Mouse (Mus musculus): ENCODE results near the gene Tspyl4. TPM values are rescaled to one million over a fixed set of nuclear protein-coding genes. Genes with fewer than 3 reads are reported as not detected.
A peak's percentile ranks its signal among the peaks of the same experiment; 100 is the strongest.
"Not testable (repeated sequence)": the region's sequence is repeated elsewhere in the genome, so short reads cannot be mapped to it uniquely, and the experiment has no call there.

Gene Tspyl4
- 447 and 474 TPM in 2 replicates for polyA plus RNA-seq (2012; rRNA removed)

DNA sequence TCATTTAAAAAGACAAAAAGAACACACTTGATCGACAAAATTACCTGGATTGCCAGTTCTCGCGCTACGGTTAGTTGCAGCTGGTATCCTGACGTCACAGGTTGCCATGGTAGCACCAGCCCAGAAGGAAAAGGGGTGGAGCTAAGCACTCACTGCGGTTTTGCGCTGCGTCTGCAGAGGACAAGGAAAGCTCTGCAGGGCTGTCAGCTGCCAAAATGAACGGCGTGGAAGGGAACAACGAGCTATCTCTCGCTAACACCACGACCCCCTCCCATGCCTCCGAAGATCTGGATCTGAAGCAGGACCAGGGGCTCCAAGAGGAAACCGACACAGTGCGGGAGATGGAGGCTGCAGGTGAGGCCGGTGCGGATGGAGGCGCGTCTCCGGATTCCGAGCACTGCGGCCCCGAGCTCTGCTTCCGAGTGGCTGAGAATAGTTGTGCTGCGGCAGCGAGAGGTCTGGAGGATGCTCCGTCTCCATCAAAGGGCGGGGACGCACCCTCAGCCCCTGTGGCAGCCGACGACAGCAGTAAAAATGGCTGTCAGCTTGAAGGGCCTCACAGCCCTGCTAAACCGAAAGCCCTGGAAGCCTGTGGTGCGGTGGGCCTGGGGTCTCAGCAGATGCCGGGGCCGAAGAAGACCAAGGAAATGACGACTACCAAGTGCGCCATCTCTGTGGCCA, at the start of gene Tspyl4:
Gene Tspyl4 (plus strand): TSS at position 144 of the 681 bp plus-strand sequence.
- TF ChIP-seq CTCF (IDR thresholded peaks at IDR 0.05; ENCODE audit: borderline replicate concordance, insufficient read depth, low read depth, low read length) (no peak), POLR2A (IDR thresholded peaks at IDR 0.05; ENCODE audit: borderline replicate concordance, insufficient read depth, low read length) (peak; percentile 96)
- DNase-seq, result peak; percentile 95 to 96
- Histone ChIP-seq H3K27ac (ENCODE audit: insufficient read depth, low read length) (peak within 1 kb of the TSS; percentile 86), H3K4me3 (replicated peaks; ENCODE audit: insufficient read depth, low read depth, low read length) (peak within 1 kb of the TSS; percentile 85), H3K27me3 (ENCODE audit: control insufficient read depth, insufficient read depth, low read length) (no peaks in the 10 kb centered on the region), H3K4me1 (ENCODE audit: control insufficient read depth, insufficient read depth, low read length) (peaks cover 4% of the 10 kb centered on the region; the same call in 1 of the 2 replicates)
- under 1% methylated on average over 38 of the region's 38 CpGs for WGBS

DNA sequence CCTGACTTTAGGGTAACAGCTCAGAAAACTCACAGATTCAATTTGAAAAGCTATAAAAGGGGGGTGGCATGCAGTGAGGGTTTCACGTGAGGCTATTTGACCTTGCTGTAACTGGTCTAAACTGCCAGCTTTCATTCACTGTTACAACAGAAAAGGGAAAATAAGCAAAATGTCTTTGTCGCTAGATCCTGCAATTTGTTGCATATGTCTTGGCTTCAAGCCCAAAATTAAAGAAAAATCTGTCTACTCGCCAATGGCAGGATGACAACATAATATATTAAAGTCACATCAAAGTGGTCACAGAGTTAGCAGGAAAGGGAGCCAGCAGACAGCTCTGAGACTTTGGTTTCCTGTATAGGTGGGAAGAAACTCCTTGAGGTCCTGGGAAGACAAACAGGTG, 49.5 kb upstream of the Tspyl4 start:
- no peak overlapping the region for H3K27ac ChIP-seq (ENCODE audit: insufficient read depth, low read length)
- TF ChIP-seq POLR2A (IDR thresholded peaks at IDR 0.05; ENCODE audit: borderline replicate concordance, insufficient read depth, low read length) (no peak), CTCF (IDR thresholded peaks at IDR 0.05; ENCODE audit: borderline replicate concordance, insufficient read depth, low read depth, low read length) (no peak)
- DNase-seq, result no peak
- no peaks in the 10 kb centered on the region for H3K4me1 ChIP-seq (ENCODE audit: control insufficient read depth, insufficient read depth, low read length)
- WGBS, result 30% methylated on average over 3 of the region's 3 CpGs
- no peak overlapping the region for H3K4me3 ChIP-seq (replicated peaks; ENCODE audit: insufficient read depth, low read depth, low read length)
- H3K27me3 ChIP-seq (ENCODE audit: control insufficient read depth, insufficient read depth, low read length), result no peaks in the 10 kb centered on the region

DNA sequence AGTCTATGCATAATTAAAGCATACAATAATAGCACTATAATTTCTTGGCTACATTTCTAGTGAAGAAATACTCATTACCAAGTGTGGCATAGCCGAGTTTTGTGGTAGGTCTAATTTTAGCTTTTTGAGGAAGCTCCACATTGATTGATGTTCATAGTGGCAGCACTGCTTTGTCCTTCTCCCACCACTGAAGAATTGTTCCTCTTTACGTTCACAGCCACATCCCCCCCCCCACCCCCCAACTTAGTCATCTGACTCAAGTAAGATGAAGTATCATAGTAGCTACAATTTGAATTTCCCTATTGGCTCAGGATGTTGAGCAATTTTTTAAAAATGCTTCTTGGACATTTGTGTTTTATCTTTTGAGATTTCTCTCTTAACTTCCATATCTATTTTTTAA, 47.6 kb upstream of the Tspyl4 start:
- Histone ChIP-seq H3K4me1 (ENCODE audit: control insufficient read depth, insufficient read depth, low read length) (no peaks in the 10 kb centered on the region), H3K27ac (ENCODE audit: insufficient read depth, low read length) (no peak overlapping the region), H3K4me3 (replicated peaks; ENCODE audit: insufficient read depth, low read depth, low read length) (no peak overlapping the region), H3K27me3 (ENCODE audit: control insufficient read depth, insufficient read depth, low read length) (no peaks in the 10 kb centered on the region)
- WGBS, result 62% methylated on average over 2 of the region's 2 CpGs
- no peak for TF ChIP-seq POLR2A (IDR thresholded peaks at IDR 0.05; ENCODE audit: borderline replicate concordance, insufficient read depth, low read length)
- no peak for DNase-seq

DNA sequence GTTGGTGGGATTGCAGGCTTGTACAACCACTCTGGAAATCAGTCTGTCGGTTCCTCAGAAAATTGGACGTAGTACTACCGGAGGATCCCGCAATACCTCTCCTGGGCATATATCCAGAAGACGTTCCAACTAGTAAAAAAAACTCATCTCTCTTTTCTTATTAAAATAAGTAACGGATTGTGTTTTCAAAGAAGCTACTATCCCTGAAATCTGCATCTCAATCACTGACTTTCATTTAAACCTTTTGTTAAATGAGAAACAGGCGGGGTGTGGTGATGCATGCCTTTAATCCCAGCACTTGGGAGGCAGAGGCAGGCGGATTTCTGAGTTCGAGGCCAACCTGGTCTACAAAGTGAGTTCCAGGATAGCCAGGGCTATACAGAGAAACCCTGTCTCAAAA, 44.4 kb upstream of the Tspyl4 start:
- H3K4me3 ChIP-seq (replicated peaks; ENCODE audit: insufficient read depth, low read depth, low read length); DNase-seq; H3K27ac ChIP-seq (ENCODE audit: insufficient read depth, low read length); H3K27me3 ChIP-seq (ENCODE audit: control insufficient read depth, insufficient read depth, low read length); H3K4me1 ChIP-seq (ENCODE audit: control insufficient read depth, insufficient read depth, low read length): not testable (repeated sequence)
- 85% methylated on average over 9 of the region's 9 CpGs for WGBS

DNA sequence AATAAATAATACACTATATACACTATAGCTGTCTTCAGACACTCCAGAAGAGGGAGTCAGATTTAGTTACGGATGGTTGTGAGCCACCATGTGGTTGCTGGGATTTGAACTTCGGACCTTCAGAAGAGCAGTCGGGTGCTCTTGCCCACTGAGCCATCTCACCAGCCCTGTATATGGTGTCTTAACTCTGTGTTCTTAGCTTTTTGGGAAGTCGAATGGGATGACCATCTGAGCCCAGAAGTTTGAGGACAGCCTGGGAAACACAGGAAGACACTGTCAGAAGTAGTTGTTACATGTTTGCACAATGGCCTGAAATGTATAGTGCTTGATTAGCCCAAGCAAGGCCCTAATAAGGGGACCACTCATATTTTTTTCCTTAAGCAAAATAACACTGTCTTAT, 32.1 kb upstream of the Tspyl4 start:
- 83% methylated on average over 4 of the region's 4 CpGs for WGBS
- no peak overlapping the region for H3K27ac ChIP-seq (ENCODE audit: insufficient read depth, low read length)
- H3K27me3 ChIP-seq (ENCODE audit: control insufficient read depth, insufficient read depth, low read length), result no peaks in the 10 kb centered on the region
- no peaks in the 10 kb centered on the region for H3K4me1 ChIP-seq (ENCODE audit: control insufficient read depth, insufficient read depth, low read length)
- DNase-seq, result no peak
- H3K4me3 ChIP-seq (replicated peaks; ENCODE audit: insufficient read depth, low read depth, low read length), result no peak overlapping the region
- no peak for TF ChIP-seq CTCF (IDR thresholded peaks at IDR 0.05; ENCODE audit: borderline replicate concordance, insufficient read depth, low read depth, low read length)
- TF ChIP-seq POLR2A (IDR thresholded peaks at IDR 0.05; ENCODE audit: borderline replicate concordance, insufficient read depth, low read length), result no peak

DNA sequence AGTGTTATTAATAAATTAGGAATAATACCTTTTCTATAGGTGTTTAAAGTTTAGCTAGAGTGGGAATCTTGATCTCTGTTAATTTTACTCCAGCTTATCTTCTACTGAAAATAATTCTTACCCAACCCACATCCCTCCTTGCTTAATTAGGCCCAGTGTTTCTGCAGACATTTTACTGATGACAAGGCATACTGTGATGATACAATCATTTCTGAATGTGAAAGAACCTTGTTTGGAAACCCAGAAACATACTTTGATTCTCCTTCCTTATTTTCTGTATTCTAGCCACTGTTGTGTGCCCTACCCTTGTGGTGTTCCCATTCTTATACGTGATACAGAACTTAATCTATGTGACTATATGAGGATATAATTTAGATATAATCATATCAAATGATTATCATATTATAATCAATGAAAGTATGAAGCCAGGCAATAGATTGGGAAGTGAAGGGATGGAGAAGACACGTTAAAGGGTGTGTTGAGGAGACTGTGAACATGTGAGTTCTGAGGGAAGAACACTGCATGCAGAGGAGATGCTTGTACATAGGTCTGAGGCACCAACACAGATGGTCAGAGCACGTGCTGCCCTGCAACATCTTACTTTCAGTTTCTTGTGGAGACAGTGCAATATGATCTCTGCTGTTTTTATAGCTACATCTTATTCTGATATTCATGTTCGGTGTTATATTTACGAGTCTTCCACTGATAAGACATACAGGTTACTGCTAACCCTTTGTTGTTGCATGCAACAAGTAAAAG, 29.8 kb upstream of the Tspyl4 start:
- H3K27ac ChIP-seq (ENCODE audit: insufficient read depth, low read length), result no peak overlapping the region
- WGBS, result 74% methylated on average over 5 of the region's 5 CpGs

DNA sequence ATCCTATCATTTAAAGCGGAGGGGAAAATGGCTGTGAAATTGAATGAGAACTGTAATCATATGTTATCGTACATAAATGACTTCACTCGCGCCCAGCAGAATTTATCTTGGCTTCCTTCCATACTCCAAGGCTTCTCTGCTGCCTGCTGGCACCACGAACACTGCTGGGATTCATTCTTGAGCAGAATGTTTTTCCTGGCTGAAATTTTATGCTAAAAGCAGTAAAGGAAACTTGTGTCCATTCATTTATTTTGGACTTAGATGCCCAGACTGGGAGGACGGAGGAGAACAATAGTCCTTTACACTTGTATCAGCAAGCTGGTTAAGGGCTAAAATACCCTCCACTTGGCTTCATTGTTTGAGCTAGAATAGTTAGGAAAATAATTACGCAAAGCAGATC, 25.6 kb upstream of the Tspyl4 start:
- no peak overlapping the region for H3K27ac ChIP-seq (ENCODE audit: insufficient read depth, low read length)
- DNase-seq, result peak in 1 of 2 experiments; percentile 28
- H3K4me3 ChIP-seq (replicated peaks; ENCODE audit: insufficient read depth, low read depth, low read length), result no peak overlapping the region
- TF ChIP-seq CTCF (IDR thresholded peaks at IDR 0.05; ENCODE audit: borderline replicate concordance, insufficient read depth, low read depth, low read length) (no peak), POLR2A (IDR thresholded peaks at IDR 0.05; ENCODE audit: borderline replicate concordance, insufficient read depth, low read length) (no peak)
- no peaks in the 10 kb centered on the region for H3K27me3 ChIP-seq (ENCODE audit: control insufficient read depth, insufficient read depth, low read length)
- WGBS, result 6% methylated on average over 7 of the region's 7 CpGs
- no peaks in the 10 kb centered on the region; the same call in 1 of the 2 replicates for H3K4me1 ChIP-seq (ENCODE audit: control insufficient read depth, insufficient read depth, low read length)

More for the DNA sequence above, 29.8 kb upstream of the Tspyl4 start:
- H3K27me3 ChIP-seq (ENCODE audit: control insufficient read depth, insufficient read depth, low read length), result no peaks in the 10 kb centered on the region
- DNase-seq, result no peak
- H3K4me3 ChIP-seq (replicated peaks; ENCODE audit: insufficient read depth, low read depth, low read length), result no peak overlapping the region
- no peak for TF ChIP-seq POLR2A (IDR thresholded peaks at IDR 0.05; ENCODE audit: borderline replicate concordance, insufficient read depth, low read length)
- no peak for TF ChIP-seq CTCF (IDR thresholded peaks at IDR 0.05; ENCODE audit: borderline replicate concordance, insufficient read depth, low read depth, low read length)
- no peaks in the 10 kb centered on the region; the same call in 1 of the 2 replicates for H3K4me1 ChIP-seq (ENCODE audit: control insufficient read depth, insufficient read depth, low read length)

DNA sequence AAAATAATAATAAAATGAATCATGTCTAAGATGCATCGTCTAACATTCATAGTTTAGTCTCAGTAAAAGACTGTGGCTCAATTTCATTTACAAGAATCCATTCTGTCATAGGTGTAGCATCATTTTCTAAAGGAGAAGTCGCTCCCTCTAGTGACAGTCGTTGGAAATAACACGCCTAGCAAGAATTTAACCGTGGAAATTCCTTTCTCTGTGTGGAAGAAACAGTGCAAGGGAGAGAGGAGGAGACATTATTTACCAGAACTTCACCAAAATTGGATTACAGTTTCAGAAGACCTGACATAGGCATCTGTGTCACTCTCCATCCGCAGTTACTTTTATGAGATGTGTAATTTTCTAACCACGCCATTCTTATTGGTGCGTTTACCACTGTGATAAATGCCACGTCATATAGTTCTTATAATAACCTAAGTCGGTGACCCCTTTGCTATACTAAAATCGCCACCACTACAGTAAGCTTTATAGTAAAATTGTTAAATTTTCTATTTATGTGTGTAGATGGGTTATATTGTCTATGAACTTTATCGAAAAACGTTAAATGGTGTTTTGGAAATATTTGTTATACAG, 16.6 kb upstream of the Tspyl4 start:
- WGBS, result 16% methylated on average over 13 of the region's 13 CpGs
- no peak overlapping the region; the same call in 1 of the 2 replicates for H3K27ac ChIP-seq (ENCODE audit: insufficient read depth, low read length)

More for the DNA sequence above, 16.6 kb upstream of the Tspyl4 start:
- H3K4me1 ChIP-seq (ENCODE audit: control insufficient read depth, insufficient read depth, low read length), result peaks cover 2% of the 10 kb centered on the region; the same call in 1 of the 2 replicates
- no peaks in the 10 kb centered on the region for H3K27me3 ChIP-seq (ENCODE audit: control insufficient read depth, insufficient read depth, low read length)
- peak; percentile 35 to 72 for DNase-seq
- H3K4me3 ChIP-seq (replicated peaks; ENCODE audit: insufficient read depth, low read depth, low read length), result peak overlapping the region; percentile 65
- peak; percentile 30; the same call in 1 of the 2 replicates for TF ChIP-seq CTCF (IDR thresholded peaks at IDR 0.05; ENCODE audit: borderline replicate concordance, insufficient read depth, low read depth, low read length)
- TF ChIP-seq POLR2A (IDR thresholded peaks at IDR 0.05; ENCODE audit: borderline replicate concordance, insufficient read depth, low read length), result no peak

All from cerebellum, adult 2 months (tissue).